Mouse (Mus musculus) forebrain, embryonic 12.5 days (tissue): ENCODE measurements around the gene Csnk2a1. TPM values are rescaled to one million over a fixed set of nuclear protein-coding genes. Genes with fewer than 3 reads are reported as not detected.

ENCODE experiments used
- polyA plus RNA-seq: library from polyadenylated mRNA; unstranded; fragments of >200 nt; fragmentation: Nextera tagmentation; extraction: Ambion mirVana; gene quantifications from 2 replicates; pipeline ENCODE4 v1.2.1, GENCODE M21; 2016

The Csnk2a1 gene
- polyA plus RNA-seq, 1 experiment from 2014 or later, result 104 TPM

Other genes with a start within 250 kb of the Csnk2a1 start
- 90.2 and 96.2 TPM in 2 replicates for gene Fam110a, start 246.6 kb upstream of the Csnk2a1 start, polyA plus RNA-seq
- gene Slc52a3, start 230.3 kb upstream of the Csnk2a1 start, polyA plus RNA-seq, result 0.54 and 0.78 TPM in 2 replicates
- 15.3 and 15.6 TPM in 2 replicates for gene Scrt2, start 145.3 kb upstream of the Csnk2a1 start, polyA plus RNA-seq
- 12.0 and 12.9 TPM in 2 replicates for gene Srxn1, start 121.3 kb upstream of the Csnk2a1 start, polyA plus RNA-seq
- 3.0 and 3.2 TPM in 2 replicates for gene Tcf15, start 83.3 kb upstream of the Csnk2a1 start, polyA plus RNA-seq
- gene Tbc1d20, start 67.0 kb downstream of the Csnk2a1 start, polyA plus RNA-seq, result 32.3 and 34.8 TPM in 2 replicates
- 93.1 and 98.4 TPM in 2 replicates for gene Rbck1, start 105.8 kb downstream of the Csnk2a1 start, polyA plus RNA-seq
- 1.6 and 2.8 TPM in 2 replicates for gene Trib3, start 117.2 kb downstream of the Csnk2a1 start, polyA plus RNA-seq
- gene Nrsn2, start 149.8 kb downstream of the Csnk2a1 start, polyA plus RNA-seq, result 11.1 and 12.4 TPM in 2 replicates
- 16.3 and 19.3 TPM in 2 replicates for gene Sox12, start 171.2 kb downstream of the Csnk2a1 start, polyA plus RNA-seq
- 55.2 and 55.9 TPM in 2 replicates for gene Zcchc3, start 188.2 kb downstream of the Csnk2a1 start, polyA plus RNA-seq
- gene 6820408C15Rik, start 188.7 kb downstream of the Csnk2a1 start, polyA plus RNA-seq, result 1.2 and 1.7 TPM in 2 replicates
- not detected in 2 replicates for gene Defb23, start 237.8 kb downstream of the Csnk2a1 start, polyA plus RNA-seq